Mouse (Mus musculus) regulatory T cell (primary cell): Measurements from ENCODE around the gene Ccl26.

Experiments used
- in situ Hi-C: fragments of 300-600 bp; cut with MboI, MseI; formaldehyde crosslinking; loops from one replicate; pipeline ENCODE4 v1.15.1; 2025; ENCODE audit warnings: high pct_unique_total_duplicates

Gene Ccl26

GRCm38 (mm10) chr5:135537794-135538214, 25.6 kb downstream of the Ccl26 start:
- in situ Hi-C loops: no loop called here

DNA sequence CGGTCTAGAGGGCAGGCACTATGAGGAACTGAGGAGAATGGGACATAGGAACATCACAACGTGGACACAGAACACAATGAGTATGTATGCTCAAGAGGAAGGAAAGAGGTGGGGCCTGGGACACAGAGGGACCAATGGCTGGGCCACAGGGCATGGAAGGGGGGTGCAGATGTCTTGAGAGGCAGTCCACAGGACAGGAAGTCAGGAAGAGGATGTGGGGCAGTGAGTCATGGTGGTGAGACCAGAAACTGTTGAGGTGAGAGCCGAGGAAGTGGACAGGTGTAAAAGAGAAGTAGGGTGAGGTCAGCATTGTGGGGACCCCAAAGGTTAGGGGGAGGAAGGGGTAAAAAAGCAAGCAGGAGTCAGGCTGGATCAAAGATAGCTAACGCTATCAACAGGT, 26.0 kb downstream of the Ccl26 start:
- in situ Hi-C loops: no loop called here

DNA sequence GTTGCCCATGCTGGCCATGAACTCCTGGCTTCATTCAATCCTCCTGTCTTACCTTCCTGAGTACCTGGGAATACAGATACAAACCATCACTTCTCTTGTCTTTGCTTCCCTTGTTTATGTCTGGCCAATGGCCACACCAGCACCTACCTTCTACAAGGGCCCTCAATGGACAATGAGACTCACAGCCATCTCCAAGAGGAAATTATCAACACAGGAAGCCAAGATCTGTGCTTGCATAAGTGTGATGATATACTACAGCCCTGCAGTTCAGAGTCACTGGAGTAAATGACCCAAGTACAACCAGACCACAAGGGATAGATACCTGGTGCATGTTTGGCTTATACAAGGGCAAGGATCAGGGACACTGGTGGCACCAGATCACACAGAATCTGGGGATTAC, 27.5 kb downstream of the Ccl26 start:
- in situ Hi-C loops: no loop called here

- in situ Hi-C loops: no loop called here
Measured at GRCm38 (mm10) chr5:135533431-135533830, 29.9 kb downstream of the Ccl26 start.

GRCm38 (mm10) chr5:135531306-135531845, 32.0 kb downstream of the Ccl26 start:
- in situ Hi-C loops: no loop called here

DNA sequence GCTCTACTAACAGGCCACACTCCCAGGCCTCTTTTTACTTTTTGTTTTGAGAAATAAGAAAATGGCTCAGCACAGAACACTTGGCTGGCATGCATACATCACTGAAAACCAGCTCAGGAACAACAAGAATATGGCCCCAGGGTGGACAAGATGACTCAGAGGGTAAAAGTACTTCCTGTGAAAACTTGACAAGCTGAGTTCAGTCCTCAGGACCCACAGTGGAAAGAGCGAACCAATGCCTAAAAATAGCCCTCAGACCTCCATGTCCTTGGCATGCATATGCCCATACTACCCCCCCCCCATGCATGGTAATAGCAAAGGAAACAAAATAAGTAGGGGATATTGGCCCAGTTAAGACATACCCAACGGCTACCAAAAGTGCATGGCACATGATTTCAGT, 33.4 kb downstream of the Ccl26 start:
- in situ Hi-C loops: no loop called here

- in situ Hi-C loops: no loop called here
Measured at GRCm38 (mm10) chr5:135529310-135529709, 34.1 kb downstream of the Ccl26 start.

- in situ Hi-C loops: no loop called here
Measured at GRCm38 (mm10) chr5:135527986-135528385, 35.4 kb downstream of the Ccl26 start.

DNA sequence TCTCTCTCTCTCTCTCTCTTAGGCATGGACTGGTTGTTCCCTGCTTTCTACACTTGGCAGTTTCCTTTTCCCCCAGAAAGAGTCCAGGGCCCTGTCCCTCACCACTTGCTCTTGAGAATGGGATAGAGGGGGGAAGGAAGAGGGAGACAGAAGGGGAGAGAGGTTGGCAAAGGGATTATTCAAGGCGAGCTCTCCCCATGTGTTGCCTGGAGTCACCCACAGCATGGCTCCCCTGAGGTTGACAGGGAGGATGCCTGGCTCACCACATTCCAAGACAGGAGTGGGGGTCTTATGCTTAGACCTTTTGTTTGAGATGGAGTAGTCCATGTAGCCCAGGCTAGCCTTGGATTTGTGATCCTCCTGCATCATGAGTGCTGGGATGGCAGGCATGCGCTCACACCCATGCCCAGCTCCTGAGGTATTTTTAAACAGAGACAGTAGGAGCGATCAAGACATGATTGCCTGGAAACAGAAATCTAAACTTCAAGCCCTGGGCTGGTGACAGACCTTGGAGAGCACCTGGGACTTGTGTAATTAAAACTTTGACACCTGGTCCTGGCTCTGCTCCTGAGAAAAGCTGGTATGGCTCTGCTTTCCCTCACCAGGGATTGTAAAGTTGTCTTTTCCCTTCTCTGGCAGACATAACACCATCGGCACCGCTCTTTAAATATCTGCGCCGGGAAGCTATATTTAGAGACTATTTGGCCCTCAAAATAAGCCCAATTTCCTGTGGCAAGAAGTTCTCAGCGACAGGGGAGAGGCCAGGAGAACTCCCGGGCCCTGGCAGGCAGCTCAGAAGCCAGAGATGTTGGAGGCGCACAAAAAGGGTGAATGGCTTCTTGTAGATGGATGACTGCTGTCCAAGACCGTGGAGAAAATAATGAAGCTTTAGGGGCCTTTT, 38.5 kb downstream of the Ccl26 start:
- in situ Hi-C loops: no loop called here

GRCm38 (mm10) chr5:135524087-135524486, 39.3 kb downstream of the Ccl26 start:
- in situ Hi-C loops: no loop called here

GRCm38 (mm10) chr5:135522111-135522722, 41.2 kb downstream of the Ccl26 start:
- in situ Hi-C loops: no loop called here

GRCm38 (mm10) chr5:135517348-135517883, 46.0 kb downstream of the Ccl26 start:
- in situ Hi-C loops: no loop called here

- in situ Hi-C loops: no loop called here
Measured at GRCm38 (mm10) chr5:135513131-135513530, 50.2 kb downstream of the Ccl26 start.

- in situ Hi-C loops: no loop called here
Measured at GRCm38 (mm10) chr5:135511105-135511504, 52.3 kb downstream of the Ccl26 start.
